Mouse (Mus musculus) heart, postnatal 0 days (tissue): ENCODE results near the gene 4921517D22Rik. TPM values are rescaled to one million over a fixed set of nuclear protein-coding genes. Genes with fewer than 3 reads are reported as not detected.
"Not testable (repeated sequence)": the region's sequence is repeated elsewhere in the genome, so short reads cannot be mapped to it uniquely, and the experiment has no call there.

Source experiments
- ATAC-seq: fragments of 200-750 bp; cut with Nextera tagmentation; 2 replicates; pipeline ENCODE4 v1.8.0; 2017; ENCODE audit warnings: low read depth, moderate number of reproducible peaks, moderate library complexity; ENCODE audit not compliant: insufficient read depth
- DNase-seq: peaks from one replicate; pipeline ENCODE4 v3.0.0-alpha.2; 2016; ENCODE audit warnings: low spot score
- H3K27ac ChIP-seq: fragments of 300-500 bp; sonication (generic); 2 replicates; pipeline ENCODE4 v1.5.1; 2014; ENCODE audit warnings: low read depth, mild to moderate bottlenecking
- H3K27me3 ChIP-seq: fragments of 300-500 bp; sonication (generic); 2 replicates; pipeline ENCODE4 v1.6.1; 2014; ENCODE audit warnings: low read length, mixed read lengths; ENCODE audit not compliant: control insufficient read depth, insufficient read depth
- H3K36me3 ChIP-seq: fragments of 300-500 bp; sonication (generic); replicated peaks from 2 replicates; pipeline ENCODE4 v1.6.1; 2014; ENCODE audit warnings: low read length, mixed read lengths; ENCODE audit not compliant: control insufficient read depth, insufficient read depth
- H3K4me1 ChIP-seq: fragments of 300-500 bp; sonication (generic); 2 replicates; pipeline ENCODE4 v1.6.1; 2014; ENCODE audit warnings: antibody characterized with exemption; ENCODE audit not compliant: control insufficient read depth, insufficient read depth
- H3K4me2 ChIP-seq: fragments of 300-500 bp; sonication (generic); 2 replicates; pipeline ENCODE4 v1.6.1; 2014; ENCODE audit warnings: low read depth, mild to moderate bottlenecking, low read length, moderate library complexity
- H3K4me3 ChIP-seq: fragments of 300-500 bp; sonication (generic); 2 replicates; pipeline ENCODE4 v1.5.1; 2014; ENCODE audit warnings: low read depth, low read length
- H3K9ac ChIP-seq: fragments of 300-500 bp; sonication (generic); replicated peaks from 2 replicates; pipeline ENCODE4 v1.6.1; 2014; ENCODE audit warnings: low read depth, low read length, mixed read lengths
- H3K9me3 ChIP-seq: fragments of 300-500 bp; sonication (generic); replicated peaks from 2 replicates; pipeline ENCODE4 v1.6.1; 2016; ENCODE audit warnings: low read length; ENCODE audit not compliant: control insufficient read depth
- CTCF ChIP-seq: IDR thresholded peaks from 2 replicates; pipeline ENCODE4 v1.5.1; 2016; ENCODE audit warnings: antibody characterized with exemption, control low read depth, low read depth
- EP300 ChIP-seq: IDR thresholded peaks from 2 replicates; pipeline ENCODE4 v1.6.1; 2016; ENCODE audit warnings: antibody characterized with exemption, low read depth
- WGBS: fragments of 180-500 bp; shearing (Covaris S2); extraction: QIAGEN DNeasy Blood & Tissue Kit; methylation state at CpG from one replicate; pipeline ENCODE4 v1.1.7; 2014; 5-methylcytosine and 5-hydroxymethylcytosine counted together
- polyA plus RNA-seq: library from polyadenylated mRNA; unstranded; fragments of >200 nt; fragmentation: Nextera tagmentation; extraction: Ambion mirVana; gene quantifications from 2 replicates; pipeline ENCODE4 v1.2.1, GENCODE M21; 2015
- total RNA-seq: library from RNA; depleted of rRNA; stranded (reverse); fragments of >200 nt; gene quantifications from 2 replicates; pipeline ENCODE4 v1.2.3, GENCODE M21; 2014; ENCODE audit warnings: low replicate concordance

Gene 4921517D22Rik
- total and polyA plus RNA-seq, 2 experiments from 2014 or later = not detected

DNA sequence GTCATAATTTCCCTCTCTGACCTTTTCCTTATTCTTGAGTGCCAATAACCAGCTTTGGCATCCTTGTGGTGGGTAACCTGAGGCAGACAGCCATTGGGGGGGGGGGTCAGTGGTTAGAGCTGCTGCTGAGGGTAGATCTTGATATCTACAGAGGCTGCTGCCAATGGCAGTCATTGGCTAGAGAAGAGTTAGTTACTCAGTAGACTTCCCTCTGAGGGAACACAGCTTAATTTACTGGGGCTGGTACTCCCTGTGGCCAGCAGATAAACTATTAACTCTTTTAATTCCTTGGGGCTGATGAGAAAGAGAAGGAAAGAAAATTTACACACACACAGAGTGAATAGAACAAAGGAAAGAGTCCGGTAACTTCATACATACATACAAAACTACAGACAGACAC, 25.6 kb upstream of the 4921517D22Rik start:
- WGBS = 89% methylated on average over 1 of the region's 1 CpGs
- no peak for ATAC-seq

DNA sequence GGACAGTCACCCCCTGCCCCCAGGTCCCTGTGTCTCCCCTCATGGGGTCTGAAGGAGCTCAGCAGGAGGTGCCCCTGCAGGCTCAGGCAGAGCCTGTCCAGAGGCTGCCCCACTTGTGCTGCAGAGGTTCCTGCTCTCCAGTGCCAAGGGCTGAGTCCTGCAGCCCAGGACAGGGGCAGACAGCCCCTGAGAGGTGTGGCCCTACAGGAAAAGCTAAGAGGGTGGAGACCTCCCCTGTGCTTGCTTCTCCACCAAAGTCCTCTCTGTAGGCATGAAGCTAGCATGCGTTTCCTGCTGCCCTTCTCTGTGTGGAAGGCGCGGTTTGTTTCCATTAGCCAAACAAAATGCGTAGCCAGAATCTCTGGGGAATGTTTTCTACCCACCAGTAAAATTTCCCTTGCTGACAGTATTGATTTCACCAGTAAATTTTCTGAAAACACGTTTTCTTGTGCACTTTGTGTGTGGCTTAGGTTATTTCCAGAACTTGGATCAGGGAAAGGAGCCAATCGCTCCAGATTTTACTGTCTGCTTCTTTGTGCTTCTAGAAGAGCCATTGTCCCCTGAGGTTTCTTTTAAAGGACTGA, 25.0 kb upstream of the 4921517D22Rik start:
- H3K9ac ChIP-seq, H3K36me3 ChIP-seq, H3K27me3 ChIP-seq, H3K27ac ChIP-seq, H3K4me3 ChIP-seq, H3K4me1 ChIP-seq, H3K9me3 ChIP-seq, H3K4me2 ChIP-seq: not testable (repeated sequence)
- ATAC-seq = peak; percentile 51; the same call in 1 of the 2 replicates
- WGBS = 36% methylated on average over 6 of the region's 6 CpGs
- peak; percentile 32 for DNase-seq

More for the DNA sequence above, 25.6 kb upstream of the 4921517D22Rik start:
- Histone ChIP-seq H3K27ac (no peak overlapping the region), H3K4me1 (no peaks in the 10 kb centered on the region), H3K4me3 (no peak overlapping the region), H3K4me2 (no peak overlapping the region), H3K9me3 (no peaks in the 10 kb centered on the region), H3K27me3 (no peaks in the 10 kb centered on the region), H3K36me3 (no peaks in the 10 kb centered on the region), H3K9ac (no peak overlapping the region)
- DNase-seq = no peak
- no peak for TF ChIP-seq EP300
- TF ChIP-seq CTCF = no peak

DNA sequence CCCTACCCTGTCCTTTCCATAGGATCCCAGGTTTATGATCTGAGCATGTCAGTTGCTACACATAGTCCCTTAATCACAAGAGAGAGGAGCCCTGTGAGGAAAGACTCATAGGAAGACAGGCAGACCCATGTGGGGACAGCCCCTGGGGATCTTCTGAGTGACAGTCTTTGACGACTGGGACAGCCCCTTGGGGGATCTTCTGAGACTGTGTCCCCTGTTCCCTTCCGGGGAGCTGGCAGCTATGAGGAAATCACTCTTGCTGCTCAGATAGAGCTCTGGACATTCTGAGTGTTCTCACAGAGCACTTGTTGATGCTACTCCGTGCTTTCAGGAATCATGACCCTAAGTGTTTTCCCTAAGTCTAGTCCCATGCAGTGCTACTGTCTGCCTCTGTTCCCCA, 19.8 kb upstream of the 4921517D22Rik start:
- Histone ChIP-seq H3K27ac (no peak overlapping the region), H3K4me1 (no peaks in the 10 kb centered on the region), H3K36me3 (no peaks in the 10 kb centered on the region), H3K9me3 (no peaks in the 10 kb centered on the region), H3K4me2 (no peak overlapping the region), H3K9ac (no peak overlapping the region), H3K4me3 (no peak overlapping the region), H3K27me3 (no peaks in the 10 kb centered on the region)
- WGBS = 28% methylated on average over 3 of the region's 3 CpGs
- DNase-seq (no peak), ATAC-seq (no peak)
- TF ChIP-seq CTCF = no peak
- no peak for TF ChIP-seq EP300

DNA sequence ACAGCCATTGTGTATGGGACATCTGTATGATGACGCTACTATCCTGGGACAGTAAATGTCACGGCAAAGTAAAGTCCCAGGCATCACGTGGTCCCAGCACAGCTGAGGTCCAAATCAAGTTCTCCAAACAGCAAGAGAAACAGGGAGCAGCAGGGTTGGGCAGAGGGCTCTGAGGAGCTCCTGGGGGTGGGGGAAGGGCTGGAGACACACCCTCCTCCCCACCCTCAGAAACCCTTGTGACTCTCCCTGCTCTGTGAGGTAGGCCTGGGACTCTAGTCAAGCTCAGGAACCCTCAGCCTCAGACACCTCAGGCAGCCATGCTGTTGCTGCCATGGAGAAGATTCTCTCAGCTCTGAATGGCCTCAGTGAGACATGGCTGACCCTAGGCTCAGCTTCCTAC, 18.1 kb upstream of the 4921517D22Rik start, which contains the start of gene Spata31d1b:
Gene Spata31d1b, plus strand, starts transcription at position 301 of the 400 bp plus-strand sequence.
- H3K36me3 ChIP-seq, H3K4me2 ChIP-seq, H3K9me3 ChIP-seq, H3K4me3 ChIP-seq, H3K27ac ChIP-seq, ATAC-seq, H3K4me1 ChIP-seq, H3K9ac ChIP-seq, DNase-seq, H3K27me3 ChIP-seq: not testable (repeated sequence)
- WGBS = 64% methylated on average over 3 of the region's 3 CpGs

DNA sequence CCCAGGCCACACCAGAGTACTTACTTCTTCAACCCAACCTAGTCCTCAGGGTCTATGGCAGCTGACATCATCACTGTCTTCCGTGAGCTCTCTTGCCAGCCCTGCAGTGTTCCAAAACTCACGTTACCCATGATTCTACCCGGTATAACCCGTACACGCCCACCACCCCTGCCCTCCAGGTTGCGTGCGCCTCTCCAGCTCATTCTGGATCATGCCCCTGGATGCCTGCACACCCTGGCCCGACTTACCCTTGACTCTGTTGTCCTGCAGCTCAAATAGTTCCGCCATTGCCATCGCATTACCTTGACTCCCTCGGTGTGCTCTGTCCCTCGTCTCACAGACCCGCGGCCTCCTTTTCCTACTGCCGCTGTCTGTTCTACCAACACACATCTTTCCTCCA, 16.3 kb upstream of the 4921517D22Rik start, which contains the start of gene Spata31d1a:
Gene Spata31d1a, minus strand, starts transcription at position 101 of the 400 bp plus-strand sequence.
- no peaks in the 10 kb centered on the region for H3K27me3 ChIP-seq
- WGBS = 83% methylated on average over 15 of the region's 15 CpGs
- H3K9me3 ChIP-seq = no peaks in the 10 kb centered on the region
- H3K4me1 ChIP-seq = no peaks in the 10 kb centered on the region
- H3K4me3 ChIP-seq = no peak within 1 kb of the TSS
- H3K27ac ChIP-seq = no peak within 1 kb of the TSS
- no peak for DNase-seq
- no peak within 1 kb of the TSS for H3K4me2 ChIP-seq
- TF ChIP-seq EP300 (no peak), CTCF (no peak)
- no peak for ATAC-seq
- no peak within 1 kb of the TSS for H3K9ac ChIP-seq
- H3K36me3 ChIP-seq = no peaks in the 10 kb centered on the region

DNA sequence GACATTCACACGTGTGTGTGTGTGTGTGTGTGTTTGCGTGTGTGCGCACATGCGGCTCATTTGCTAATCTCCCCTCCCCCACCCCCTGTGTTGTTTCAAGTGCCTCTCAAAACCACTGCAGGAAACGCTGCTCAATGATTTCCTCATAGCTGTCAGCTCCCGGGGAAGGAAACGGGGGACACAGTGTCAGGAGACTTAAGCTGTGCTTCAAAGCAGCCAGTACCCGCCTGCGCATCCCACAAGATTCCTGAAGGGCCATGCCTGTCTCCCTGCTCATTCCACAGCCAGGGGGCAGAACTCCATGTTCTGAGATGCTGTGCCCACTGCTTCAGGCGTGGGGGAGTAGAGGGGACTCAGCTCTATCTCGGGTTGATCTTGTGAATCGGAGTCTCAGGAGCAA, 10.7 kb upstream of the 4921517D22Rik start:
- Histone ChIP-seq H3K9ac (no peak overlapping the region), H3K9me3 (no peaks in the 10 kb centered on the region), H3K27me3 (0 out of 2 replicates have a peak, but pooled peaks cover 4% of the 10 kb centered on the region), H3K4me3 (no peak overlapping the region), H3K27ac (no peak overlapping the region), H3K4me1 (no peaks in the 10 kb centered on the region), H3K36me3 (no peaks in the 10 kb centered on the region), H3K4me2 (peak overlapping the region; percentile 18; the same call in 1 of the 2 replicates)
- 30% methylated on average over 12 of the region's 12 CpGs for WGBS
- ATAC-seq = peak; percentile 54; the same call in 1 of the 2 replicates
- peak; percentile 13 for DNase-seq
- TF ChIP-seq EP300 (no peak), CTCF (peak; percentile 50)
